Mouse (Mus musculus): Measurements from ENCODE around the gene Fez2.
A peak's percentile ranks its signal among the peaks of the same experiment; 100 is the strongest.

Fez2 gene

DNA sequence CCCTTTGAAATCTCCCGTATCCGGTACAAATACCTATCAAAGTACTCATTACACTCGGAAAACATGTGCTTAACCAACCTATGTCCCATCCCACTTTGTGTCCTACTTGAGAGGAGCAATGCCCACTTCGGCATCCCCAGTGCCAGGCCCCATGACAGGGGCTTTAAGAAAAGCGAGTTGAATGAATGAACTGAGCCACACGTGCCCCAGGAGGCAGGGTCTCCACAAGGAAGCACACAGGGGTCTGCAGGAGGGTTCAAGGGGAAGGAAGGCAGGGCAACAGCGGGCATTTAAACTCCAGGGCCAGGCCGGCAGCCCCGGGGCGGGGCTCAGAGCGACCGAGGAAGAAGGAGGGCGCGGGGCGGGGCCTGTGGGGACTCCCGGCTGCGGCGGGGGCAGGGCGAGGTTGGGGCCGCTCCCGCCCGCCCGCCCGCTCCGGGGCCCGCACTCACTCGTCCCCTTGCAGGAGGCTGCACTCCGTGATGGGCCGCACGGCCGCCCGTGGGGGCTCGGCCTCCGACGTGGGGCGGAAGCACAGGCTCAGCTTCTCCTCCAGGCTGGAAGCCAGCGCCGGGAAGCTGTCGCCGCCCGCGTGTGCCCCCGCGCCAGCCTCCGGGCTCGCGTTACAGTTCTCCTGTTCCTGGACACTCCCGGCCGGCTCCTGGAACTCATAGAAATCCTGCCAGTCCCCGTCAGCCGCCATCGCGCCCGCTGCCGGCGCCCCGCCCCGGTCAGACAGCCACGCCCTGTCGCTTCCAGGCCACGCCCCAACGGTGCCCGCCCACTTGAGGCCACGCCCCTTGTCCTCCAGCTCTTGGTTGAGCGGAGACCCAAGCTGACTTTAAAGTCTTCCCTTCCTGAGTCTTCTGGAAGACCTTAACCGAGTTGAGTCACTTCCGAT, at the start of gene Fez2:
Gene Fez2, minus strand, starts transcription at position 772 of the 901 bp plus-strand sequence.
- peak; percentile 92 for DNase-seq (ENCODE audit: low spot score)

DNA sequence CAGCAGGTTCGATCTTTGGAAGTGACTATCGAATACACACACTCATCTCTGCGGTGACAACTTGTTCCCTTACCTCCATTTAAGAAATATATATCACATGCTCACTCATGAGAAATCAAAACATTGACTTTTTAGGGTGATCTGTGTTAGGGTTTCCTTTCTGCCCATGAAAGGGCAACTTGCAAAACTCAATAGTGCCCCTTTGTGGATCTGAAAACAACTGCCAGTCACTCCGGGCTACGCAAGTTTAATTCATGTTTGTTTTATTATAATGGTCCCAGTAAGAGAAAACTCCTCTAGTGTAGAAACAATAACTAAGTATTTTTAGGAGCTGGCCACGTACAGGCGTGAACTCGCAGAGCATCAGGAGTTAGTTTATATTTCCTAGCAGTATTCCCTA, 47.5 kb upstream of the Fez2 start:
- DNase-seq (ENCODE audit: low spot score), result no peak

DNA sequence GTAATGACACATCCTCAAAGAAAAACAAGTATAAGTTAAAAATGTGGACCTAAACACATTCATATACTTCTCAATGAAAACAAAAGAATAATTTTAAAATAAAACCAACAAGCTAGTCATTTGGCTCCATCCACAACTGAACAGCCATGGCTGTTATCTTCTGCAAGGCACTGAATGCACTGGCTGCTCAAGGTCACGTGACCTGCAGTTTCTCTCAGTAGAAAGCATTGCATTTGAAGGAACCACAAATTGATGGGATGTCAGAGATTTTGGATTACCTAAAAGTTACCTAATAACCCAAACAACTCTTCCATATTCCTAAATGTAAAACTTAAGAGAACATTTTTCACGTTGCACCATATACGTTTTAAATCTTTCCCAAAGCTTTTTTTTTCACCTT, 47.1 kb upstream of the Fez2 start:
- DNase-seq (ENCODE audit: low spot score), result no peak

DNA sequence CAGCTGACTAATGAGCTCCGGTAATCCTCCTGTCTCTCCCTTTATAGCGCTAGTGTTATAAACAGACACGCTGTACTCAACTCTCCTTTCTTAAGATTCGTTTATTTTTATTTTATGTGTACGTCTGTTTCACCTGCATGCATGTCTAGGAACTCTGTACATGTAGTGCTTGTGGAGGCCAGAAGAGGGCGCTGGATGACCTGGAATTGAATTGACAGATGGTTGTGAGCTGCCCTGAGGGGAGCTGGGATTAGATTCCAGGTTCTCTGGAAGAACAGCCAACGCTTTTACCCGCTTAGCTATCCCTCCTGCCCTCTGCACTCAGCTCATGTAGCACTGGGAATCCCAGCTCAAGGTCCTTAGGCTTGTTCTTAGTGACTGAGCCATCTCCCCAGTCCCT, 42.2 kb upstream of the Fez2 start:
- no peak for DNase-seq (ENCODE audit: low spot score)

DNA sequence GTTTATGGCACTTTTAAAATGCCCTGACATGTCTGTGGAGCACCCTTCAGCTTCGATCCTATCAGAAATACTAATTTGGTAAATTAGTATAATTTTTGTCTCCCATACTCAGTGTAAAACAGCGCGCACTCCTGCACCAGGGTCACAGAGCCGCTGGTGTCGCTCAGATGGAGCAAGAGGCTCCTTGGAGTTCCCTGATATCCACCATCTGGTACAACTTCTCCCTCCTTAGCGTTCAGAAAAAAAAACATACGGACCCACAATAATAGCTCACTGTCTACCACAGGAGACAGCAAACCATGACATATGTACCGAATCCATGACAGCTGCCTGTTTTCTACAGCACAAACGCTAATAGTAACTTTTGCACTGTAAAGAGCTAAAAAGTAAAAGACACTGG, 37.6 kb upstream of the Fez2 start:
- DNase-seq (ENCODE audit: low spot score), result peak; percentile 7

DNA sequence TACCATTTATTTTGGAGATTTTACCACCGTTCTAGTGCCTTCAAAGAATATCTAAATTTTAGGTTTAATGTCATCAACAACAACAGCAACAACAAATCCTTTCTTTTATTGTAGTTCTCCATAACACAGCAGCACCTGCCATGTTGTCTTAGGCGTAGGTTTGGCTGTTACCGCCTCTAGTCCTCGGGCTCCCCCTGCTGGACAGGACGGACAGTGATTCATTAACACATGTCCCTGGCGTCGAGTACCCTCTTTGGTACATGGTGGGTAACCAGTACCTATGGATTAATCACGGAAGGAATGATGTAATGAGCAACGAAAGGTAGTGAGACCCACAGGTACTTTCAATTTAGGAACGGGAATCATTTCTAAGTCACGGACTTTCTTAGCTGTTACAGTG, 37.2 kb upstream of the Fez2 start:
- DNase-seq (ENCODE audit: low spot score), result peak; percentile 81

DNA sequence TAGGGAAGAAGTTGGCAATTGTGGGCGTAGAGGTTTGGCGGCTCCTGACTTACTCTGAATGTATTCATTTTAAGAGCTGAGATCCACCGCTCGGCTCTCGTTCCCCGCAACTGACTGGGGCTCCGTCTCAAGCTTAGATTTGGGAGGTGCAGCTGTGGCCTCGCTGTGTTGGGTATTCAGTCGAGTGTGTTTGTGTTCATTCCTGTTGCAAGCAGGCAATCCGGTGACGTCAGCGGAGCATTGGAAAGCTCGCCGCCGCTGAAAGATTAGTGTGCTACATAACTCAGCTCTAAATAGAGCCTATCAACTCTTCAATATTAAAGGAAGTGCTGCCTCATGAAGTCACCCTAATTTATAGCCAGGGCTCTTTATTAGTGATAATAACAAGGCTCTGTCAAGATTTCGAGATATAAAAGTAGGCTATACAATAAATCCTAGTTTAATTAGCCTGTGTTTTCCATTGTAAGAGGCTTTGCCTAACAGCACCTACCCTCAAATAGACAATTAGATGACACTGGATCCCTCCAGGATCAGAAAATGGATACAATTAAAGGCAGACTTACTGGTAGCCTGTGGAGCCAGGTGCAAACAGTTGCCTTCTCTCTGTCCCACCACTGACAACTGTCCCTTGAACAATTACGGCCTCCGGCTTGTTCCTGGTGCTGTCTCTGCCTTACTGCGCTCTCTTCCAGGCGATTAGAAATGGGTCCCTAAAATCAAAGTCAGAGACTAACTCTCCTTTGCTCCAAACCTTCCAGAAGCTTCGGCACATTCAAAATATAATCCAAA, 36.4 kb upstream of the Fez2 start:
- peak; percentile 28 for DNase-seq (ENCODE audit: low spot score)

DNA sequence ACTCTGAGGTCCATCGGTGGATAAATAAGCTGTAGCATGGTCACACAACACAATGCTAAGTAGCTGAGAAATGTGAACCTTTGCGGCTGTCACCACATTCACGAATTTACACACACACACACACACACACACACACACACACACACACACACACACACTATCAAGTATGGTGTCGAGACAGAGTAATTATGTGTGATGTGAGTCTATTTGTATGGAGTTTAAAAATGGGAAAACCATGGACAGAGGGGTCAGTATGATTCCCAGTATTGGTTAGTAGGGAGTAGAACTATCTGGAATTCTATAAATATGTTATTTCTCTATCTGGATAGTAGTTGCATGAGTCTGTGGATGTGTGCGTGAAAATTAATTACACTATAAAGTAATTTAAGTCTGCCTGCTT, 35.6 kb upstream of the Fez2 start:
- no peak for DNase-seq (ENCODE audit: low spot score)

DNA sequence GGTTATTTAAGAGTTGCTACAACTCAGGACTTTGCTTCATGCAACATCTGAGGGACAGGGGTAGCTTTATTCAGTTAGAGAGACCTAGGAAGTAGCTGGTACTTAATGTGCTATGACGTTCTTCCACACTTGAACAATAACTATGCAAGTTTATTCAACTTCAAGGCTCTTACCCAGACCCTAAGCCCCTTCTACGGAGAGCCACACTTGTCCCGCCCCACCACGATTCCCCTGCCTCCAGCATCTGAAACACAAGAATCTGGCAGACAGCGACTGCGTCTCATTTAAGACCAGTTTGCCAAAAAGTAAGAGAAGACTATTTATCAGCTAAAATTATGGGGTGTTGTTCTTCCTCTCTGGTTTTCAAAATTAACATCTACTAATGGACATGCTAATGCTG, 33.9 kb upstream of the Fez2 start:
- DNase-seq (ENCODE audit: low spot score), result no peak

DNA sequence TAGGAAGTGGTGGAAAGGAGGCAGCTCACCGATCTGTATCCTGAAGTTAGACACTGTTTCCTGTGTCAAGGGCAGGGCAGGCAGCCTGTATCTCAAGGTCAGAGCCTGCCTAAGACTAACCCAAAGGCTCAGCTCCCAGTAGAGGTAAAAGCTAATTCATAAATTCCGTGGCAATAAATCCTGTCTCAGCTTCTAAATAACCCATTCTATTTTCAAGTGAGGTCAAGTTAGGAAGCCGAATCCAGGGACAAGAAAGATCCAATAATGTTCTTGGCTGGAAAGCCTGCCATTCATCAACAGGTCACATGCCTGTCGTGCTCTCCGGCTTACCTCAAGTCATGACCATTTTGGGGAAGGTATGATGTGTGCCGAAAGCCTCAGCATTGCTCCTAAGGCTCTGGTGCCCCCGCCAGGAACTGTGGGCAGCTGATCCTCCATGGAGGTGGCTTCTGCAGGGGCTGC, 33.4 kb upstream of the Fez2 start:
- no peak for DNase-seq (ENCODE audit: low spot score)

DNA sequence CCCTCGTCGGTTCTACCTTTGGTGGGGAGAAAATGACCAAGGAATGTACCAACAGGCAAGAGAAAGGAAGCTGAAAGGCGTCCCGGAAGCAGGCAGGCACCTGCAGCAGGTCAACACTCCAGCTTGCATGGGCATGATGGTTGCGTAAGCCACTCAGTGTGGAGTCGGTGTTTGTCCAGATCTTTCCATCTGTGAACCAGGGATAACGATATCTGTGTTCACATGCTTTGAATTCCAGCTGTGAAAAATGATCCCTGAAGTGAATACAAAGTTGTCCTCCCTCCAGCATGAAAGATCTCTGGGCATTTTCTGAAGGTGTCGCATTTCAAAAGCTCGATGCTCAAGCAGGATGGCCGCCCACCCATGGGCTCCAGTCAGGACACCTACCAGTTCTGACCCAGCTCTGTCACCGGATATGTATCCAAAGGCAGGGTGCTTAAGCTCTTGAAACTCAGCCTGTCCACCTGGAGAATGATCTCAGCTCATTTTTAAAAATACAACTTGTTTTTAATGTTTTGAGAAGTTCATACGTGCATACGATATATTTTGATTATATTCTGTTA, 31.8 kb upstream of the Fez2 start:
- DNase-seq (ENCODE audit: low spot score), result no peak

DNA sequence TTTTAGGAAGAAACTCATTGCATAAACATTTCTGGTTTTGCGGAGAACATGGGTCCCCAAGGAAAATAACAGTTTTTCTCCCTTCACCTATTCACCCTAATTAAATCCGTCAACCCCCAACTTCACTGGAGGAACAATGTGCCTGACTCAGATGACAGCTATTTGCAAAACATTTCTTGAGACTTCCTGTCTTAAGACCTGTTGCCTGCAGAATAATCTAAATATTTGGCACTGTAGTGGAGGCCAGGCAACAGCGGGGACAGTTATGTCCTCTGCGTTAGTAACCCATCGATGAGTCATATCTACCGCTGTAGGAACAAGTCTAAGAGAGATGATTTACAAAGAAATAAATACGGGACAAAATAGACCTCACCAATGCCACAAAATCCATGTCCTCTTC, 26.9 kb upstream of the Fez2 start:
- DNase-seq (ENCODE audit: low spot score), result no peak

DNA sequence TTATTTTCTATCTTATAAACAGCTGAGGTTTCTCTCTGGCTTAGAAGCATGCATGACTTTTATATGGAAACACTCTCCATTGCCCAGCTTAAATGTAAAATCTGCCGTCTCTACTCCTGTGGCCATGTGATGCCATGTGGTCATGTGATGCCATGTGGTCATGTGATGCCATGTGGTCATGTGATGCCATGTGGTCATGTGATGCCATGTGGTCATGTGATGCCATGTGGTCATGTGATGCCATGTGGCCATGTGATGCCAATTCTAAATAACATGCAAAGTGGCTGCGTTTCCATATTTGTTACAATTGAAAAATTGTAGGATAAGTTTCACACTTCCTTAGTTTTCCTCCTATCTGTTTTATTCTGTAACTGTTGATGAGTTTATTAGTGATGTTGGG, 22.8 kb upstream of the Fez2 start:
- DNase-seq (ENCODE audit: low spot score), result no peak

DNA sequence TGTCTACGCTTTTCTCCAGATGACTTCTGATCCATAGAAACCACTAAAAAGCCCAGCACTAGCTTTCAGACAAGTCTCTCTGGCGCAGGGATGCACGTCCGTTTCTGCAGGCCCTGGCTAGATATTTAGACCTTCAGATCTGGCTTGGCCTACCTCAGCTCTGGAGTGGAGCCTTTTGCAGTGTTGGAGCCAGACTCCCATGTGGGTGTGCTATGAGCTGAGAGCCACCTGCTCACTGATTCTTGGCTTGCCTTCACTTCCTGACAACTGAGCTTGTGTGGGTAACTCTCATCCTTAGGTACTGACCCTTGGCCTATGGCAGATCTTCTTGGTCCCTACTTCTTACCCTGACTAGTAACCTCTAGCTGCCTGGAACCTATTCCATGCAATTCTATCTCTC, 19.2 kb upstream of the Fez2 start:
- no peak for DNase-seq (ENCODE audit: low spot score)

DNA sequence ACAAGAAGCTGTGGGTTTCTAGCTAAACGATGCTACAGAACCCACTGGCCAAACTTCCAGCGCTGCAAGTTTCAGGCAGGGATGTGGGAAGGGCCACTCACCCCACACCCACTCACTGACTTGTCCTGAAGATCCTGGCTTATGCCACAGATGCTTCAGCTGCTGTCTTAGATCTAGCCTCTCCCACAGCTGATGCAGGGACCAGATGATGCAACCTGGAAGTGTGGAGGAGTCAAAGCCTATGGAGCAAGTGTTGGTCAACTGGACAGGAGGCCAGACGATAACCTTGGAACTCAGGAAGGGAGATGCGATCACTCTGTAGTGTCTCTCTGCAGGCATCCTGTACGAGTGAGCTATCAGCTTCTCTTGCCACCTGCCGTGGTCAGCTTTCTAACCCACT, 17.7 kb upstream of the Fez2 start:
- no peak for DNase-seq (ENCODE audit: low spot score)

DNA sequence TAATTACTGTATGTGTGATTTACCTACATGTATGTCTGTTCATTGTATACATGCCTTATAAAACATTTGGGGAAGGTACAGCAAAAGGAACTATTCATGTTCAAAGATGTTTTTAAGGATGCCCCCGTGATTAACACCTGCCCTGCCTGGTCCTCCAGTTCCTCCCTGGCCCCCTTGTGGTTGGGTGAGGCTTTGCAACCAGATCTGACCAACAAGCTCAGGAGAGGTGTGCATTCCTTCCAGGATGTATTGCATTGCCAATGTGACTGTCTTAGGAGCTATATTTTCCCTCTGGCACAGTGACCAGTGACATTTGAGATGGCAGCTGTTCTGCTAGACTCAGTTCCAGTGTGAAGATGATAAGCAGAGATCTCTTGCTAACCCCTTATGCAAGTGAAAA, 16.8 kb upstream of the Fez2 start:
- DNase-seq (ENCODE audit: low spot score), result peak; percentile 41

DNA sequence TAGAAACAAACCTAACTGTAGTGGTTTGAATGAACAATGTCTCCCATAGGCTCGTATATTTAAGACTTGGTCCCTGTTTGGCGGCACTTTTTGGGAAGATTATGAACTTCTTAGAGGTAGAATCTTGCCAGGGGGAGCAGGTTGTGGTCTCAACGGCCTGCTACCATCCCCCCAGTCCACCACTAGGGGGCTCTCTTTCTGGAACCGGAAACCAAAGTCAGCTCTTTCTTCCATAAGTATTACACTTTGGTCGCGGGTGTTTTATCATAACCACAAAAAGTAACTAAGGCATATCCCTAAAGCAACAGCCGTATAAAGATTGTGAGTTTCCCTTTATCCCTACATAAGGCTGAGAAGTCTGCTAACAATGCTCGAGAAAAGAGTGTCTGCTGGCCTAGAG, 12.4 kb upstream of the Fez2 start:
- DNase-seq (ENCODE audit: low spot score), result no peak

DNA sequence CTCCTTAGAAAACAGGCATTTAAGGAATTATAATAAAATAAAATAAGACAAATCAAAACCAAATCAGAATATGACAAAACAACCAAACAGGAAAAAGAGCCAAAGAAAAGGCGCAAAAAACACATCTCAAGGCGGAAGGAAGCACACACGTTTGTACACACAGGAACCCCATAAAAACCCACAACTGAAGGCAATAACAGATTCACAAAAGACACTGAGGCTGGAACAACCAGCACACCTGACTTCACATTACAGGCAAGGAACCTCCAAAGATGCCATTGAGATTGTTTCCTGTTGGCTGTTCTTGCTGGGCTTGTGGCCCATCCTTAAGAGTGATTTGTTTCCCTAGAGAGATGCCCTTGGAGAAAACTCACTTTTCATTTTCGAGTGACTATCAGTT, 11.1 kb upstream of the Fez2 start:
- DNase-seq (ENCODE audit: low spot score), result no peak

DNA sequence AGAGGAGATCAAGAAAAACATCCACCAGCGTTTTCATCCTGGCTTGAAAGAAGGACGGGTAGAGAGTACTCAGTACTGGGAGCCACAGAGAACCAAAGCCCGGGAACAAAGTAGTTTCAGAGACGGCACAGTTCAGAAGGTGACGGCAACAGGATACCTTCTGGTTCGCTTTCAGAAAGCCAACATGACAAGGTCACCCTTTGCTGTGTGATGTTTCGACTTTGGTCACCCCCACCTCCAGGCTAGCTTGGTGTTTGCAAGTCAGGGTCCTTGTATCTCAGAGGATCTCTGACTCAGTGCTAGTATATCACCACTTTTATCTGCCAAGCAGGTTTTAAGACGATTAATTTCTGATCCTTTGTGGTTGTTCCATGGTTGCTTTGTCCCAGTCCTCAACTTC, 7.1 kb upstream of the Fez2 start:
- DNase-seq (ENCODE audit: low spot score), result no peak

DNA sequence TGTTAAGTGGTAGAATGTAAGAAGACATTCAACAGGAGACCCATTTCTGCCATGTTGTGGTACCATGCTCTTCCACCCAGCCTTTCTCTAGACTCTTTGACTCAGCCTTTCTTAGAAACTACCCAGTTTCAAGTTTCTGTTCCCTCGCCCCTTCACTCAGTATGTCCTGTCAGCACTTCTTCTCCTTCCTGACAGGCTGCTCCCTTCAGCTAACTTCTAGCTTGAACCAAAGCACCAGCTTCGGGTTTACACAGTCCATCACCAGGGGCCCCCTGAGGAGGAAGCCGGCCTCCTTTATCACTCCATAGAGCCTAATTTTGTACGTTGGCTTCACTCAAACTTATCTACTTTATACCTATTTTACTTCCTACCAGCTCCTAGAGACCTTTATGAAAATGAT, 1.3 kb upstream of the Fez2 start:
- DNase-seq (ENCODE audit: low spot score), result no peak

DNA sequence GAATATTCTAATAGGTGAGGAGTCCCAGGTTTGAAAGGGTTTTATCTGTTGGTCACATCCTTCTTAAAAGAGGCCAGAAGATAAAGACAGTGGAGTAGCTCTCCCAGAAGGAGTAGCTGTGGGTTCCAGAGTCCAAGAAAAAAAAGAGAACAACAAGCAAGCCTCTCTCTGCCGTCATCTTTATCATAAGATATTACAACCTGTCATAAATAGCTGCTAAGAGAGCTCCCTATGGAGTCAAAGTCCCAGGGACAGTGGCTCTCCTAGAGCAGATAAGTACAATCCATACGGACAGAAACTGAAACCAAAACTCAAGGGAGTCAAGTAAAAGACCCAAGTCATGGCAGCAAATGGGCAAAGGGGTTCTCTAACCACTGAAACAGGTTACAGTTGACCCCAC, 2.7 kb downstream of the Fez2 start:
- DNase-seq (ENCODE audit: low spot score), result no peak

DNA sequence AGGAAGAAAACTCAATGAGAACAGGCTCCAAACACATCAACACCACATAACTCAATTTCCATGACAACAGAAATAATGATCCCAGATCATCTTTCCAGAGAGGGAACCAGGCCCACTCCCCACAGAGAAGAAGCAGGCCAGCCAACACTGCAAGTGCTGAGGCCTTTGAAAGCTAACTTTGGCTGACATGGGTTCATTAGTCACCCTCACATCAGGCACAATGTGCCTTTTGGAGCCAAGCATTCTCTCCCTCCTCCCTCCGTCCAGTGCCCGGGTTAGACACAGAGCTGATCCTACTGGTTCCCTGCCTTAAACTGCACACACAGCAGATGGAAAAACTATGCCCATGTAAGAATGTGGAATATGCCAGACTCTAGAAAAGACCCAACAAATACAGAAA, 8.1 kb downstream of the Fez2 start:
- no peak for DNase-seq (ENCODE audit: low spot score)

DNA sequence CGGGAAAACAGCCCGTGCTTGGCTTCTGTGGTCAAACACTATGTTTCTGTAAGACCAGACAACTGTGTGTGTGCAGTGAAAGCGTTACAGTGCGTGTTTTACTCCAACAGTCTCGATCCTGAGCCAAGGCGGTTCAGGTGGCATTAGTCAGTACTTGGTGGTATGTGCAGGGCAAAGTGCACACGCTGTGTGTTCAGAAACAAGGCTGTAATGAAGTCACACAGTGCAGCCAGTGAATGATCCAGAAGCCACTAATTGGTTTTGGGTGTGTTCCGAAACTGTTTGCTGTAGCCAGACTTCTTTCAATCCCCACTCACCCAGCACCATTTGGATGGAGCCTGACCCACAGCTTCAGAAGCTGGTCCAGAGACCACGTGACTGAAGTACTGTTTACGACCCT, 9.6 kb downstream of the Fez2 start:
- no peak for DNase-seq (ENCODE audit: low spot score)
